Mouse (Mus musculus): Measurements from ENCODE around the gene Gm21663.

GRCm38 (mm10) chr5:25889746-25890382 lies 52.3 kb downstream of the Gm21663 start:
- no peak for TF ChIP-seq CTCF (IDR thresholded peaks at IDR 0.05; ENCODE audit: control insufficient read depth, insufficient read depth, low read length)
- no peak for TF ChIP-seq POLR2A (IDR thresholded peaks at IDR 0.05; ENCODE audit: borderline replicate concordance, control insufficient read depth, low read depth, low read length)
